ENCODE assay signal across 8 mouse cellular contexts in genomic region chr11:58994337-58994826, GRCm38 (mm10). TPM values are rescaled to one million over a fixed set of nuclear protein-coding genes. Genes with fewer than 3 reads are reported as not detected.
DNase-seq lines count a peak whose midpoint lies in the region; ATAC-seq lines count a peak whose summit lies in the region.

No protein-coding gene starts in this region.

- H3K27me3 ChIP-seq in embryonic facial prominence, embryonic 14.5 days (replicated peaks; ENCODE audit: control insufficient read depth, insufficient read depth, low read length), result peaks cover 21% of the 10 kb centered on the region
- peaks cover 25% of the 10 kb centered on the region for H3K27me3 ChIP-seq in liver, embryonic 13.5 days

- H3K4me3 ChIP-seq in embryonic facial prominence, embryonic 14.5 days (ENCODE audit: low read depth, low read length), result peak overlapping the region; percentile 39
- H3K4me3 ChIP-seq in liver, embryonic 13.5 days (replicated peaks), result peak overlapping the region; percentile 52

- DNase-seq in cerebellum, adult 9-10 months, result no peak
- peak; percentile 89 for DNase-seq in ZHBTc4 (ENCODE audit: low read depth, low spot score)
- peak; percentile 76 for DNase-seq in embryonic facial prominence, embryonic 14.5 days (ENCODE audit: low spot score)
- DNase-seq in induced T-regulatory cell, adult 2 months (ENCODE audit: low read depth), result peak; percentile 67
- peak; percentile 63 for DNase-seq in liver, embryonic 13.5 days
- peak; percentile 45 for DNase-seq in naive thymus-derived CD4-positive, alpha-beta T cell, adult 2 months (ENCODE audit: low read depth)
- DNase-seq in thymus, postnatal 10 days (ENCODE audit: low spot score in 2 of 2), result peak; percentile 49 to 64

- 2% methylated on average over 31 of the region's 35 CpGs for WGBS in embryonic facial prominence, embryonic 14.5 days
- 3% methylated on average over 32 of the region's 35 CpGs for WGBS in liver, embryonic 13.5 days (ENCODE audit: insufficient replicate concordance)

- peak overlapping the region; percentile 52 for H3K9ac ChIP-seq in embryonic facial prominence, embryonic 14.5 days (ENCODE audit: low read depth, low read length)
- H3K9ac ChIP-seq in liver, embryonic 13.5 days, result peak overlapping the region; percentile 35; the same call in 1 of the 2 replicates

- peaks cover 6% of the 10 kb centered on the region; the same call in 1 of the 2 replicates for H3K4me1 ChIP-seq in embryonic facial prominence, embryonic 14.5 days (ENCODE audit: control insufficient read depth, insufficient read depth, low read length)
- H3K4me1 ChIP-seq in liver, embryonic 13.5 days (replicated peaks), result peaks cover 59% of the 10 kb centered on the region

- H3K27ac ChIP-seq in embryonic facial prominence, embryonic 14.5 days (replicated peaks; ENCODE audit: low read depth, low read length), result no peak overlapping the region
- H3K27ac ChIP-seq in liver, embryonic 13.5 days, result no peak overlapping the region

- peak overlapping the region; percentile 64 for H3K4me2 ChIP-seq in embryonic facial prominence, embryonic 14.5 days (ENCODE audit: low read depth, low read length)
- H3K4me2 ChIP-seq in liver, embryonic 13.5 days, result peak overlapping the region; percentile 76

- ATAC-seq in cerebellum, adult (ENCODE audit: insufficient number of reproducible peaks, low FRiP score, low TSS enrichment), result peak; percentile 64; the same call in 1 of the 2 replicates
- peak; percentile 90 for ATAC-seq in embryonic facial prominence, embryonic 14.5 days (ENCODE audit: low read depth)
- ATAC-seq in liver, embryonic 13.5 days (ENCODE audit: low read depth), result peak; percentile 81

- no peaks in the 10 kb centered on the region for H3K9me3 ChIP-seq in embryonic facial prominence, embryonic 14.5 days (ENCODE audit: control insufficient read depth, low read length)
- no peaks in the 10 kb centered on the region for H3K9me3 ChIP-seq in liver, embryonic 13.5 days (replicated peaks)

- peaks cover 18% of the 10 kb centered on the region for H3K36me3 ChIP-seq in embryonic facial prominence, embryonic 14.5 days (ENCODE audit: control insufficient read depth, insufficient read depth, low read length)
- H3K36me3 ChIP-seq in liver, embryonic 13.5 days, result peaks cover 18% of the 10 kb centered on the region

RNA-seq across cellular contexts. Expression of gene Trim11, which starts 16.5 kb away (rescaled TPM):
- polyA plus RNA-seq in embryonic facial prominence, embryonic 14.5 days (2014; fragmentation: Nextera tagmentation; extraction: Ambion mirVana), result 19.2 and 23.0 TPM in 2 replicates
- polyA plus RNA-seq in liver, embryonic 13.5 days (2015; fragmentation: Nextera tagmentation; extraction: Ambion mirVana), result 8.9 and 9.2 TPM in 2 replicates

RNA-seq across cellular contexts. Expression of gene Hist3h2a, which starts 39.9 kb away (rescaled TPM):
- 27.6 and 29.7 TPM in 2 replicates for polyA plus RNA-seq in embryonic facial prominence, embryonic 14.5 days (2014; fragmentation: Nextera tagmentation; extraction: Ambion mirVana)
- polyA plus RNA-seq in liver, embryonic 13.5 days (2015; fragmentation: Nextera tagmentation; extraction: Ambion mirVana), result 12.3 and 13.7 TPM in 2 replicates

RNA-seq across cellular contexts. Expression of gene Trim17, which starts 39.9 kb away (rescaled TPM):
- 0.41 and 0.51 TPM in 2 replicates for polyA plus RNA-seq in embryonic facial prominence, embryonic 14.5 days (2014; fragmentation: Nextera tagmentation; extraction: Ambion mirVana)
- 0.06 and 0.18 TPM in 2 replicates for polyA plus RNA-seq in liver, embryonic 13.5 days (2015; fragmentation: Nextera tagmentation; extraction: Ambion mirVana)

RNA-seq across cellular contexts. Expression of gene Hist3h2ba, which starts 45.7 kb away (rescaled TPM):
- polyA plus RNA-seq in embryonic facial prominence, embryonic 14.5 days (2014; fragmentation: Nextera tagmentation; extraction: Ambion mirVana), result 14.9 and 20.8 TPM in 2 replicates
- polyA plus RNA-seq in liver, embryonic 13.5 days (2015; fragmentation: Nextera tagmentation; extraction: Ambion mirVana), result 5.5 and 6.3 TPM in 2 replicates

RNA-seq across cellular contexts. Expression of gene Rnf187, which starts 55.7 kb away (rescaled TPM):
- polyA plus RNA-seq in embryonic facial prominence, embryonic 14.5 days (2014; fragmentation: Nextera tagmentation; extraction: Ambion mirVana), result 256 and 271 TPM in 2 replicates
- 125 and 130 TPM in 2 replicates for polyA plus RNA-seq in liver, embryonic 13.5 days (2015; fragmentation: Nextera tagmentation; extraction: Ambion mirVana)
